Mouse (Mus musculus): ENCODE measurements at regions not wholly inside any gene's neighbourhood (a gene's known extent, or its start where the extent isn't known, plus 50 kb on each side); places are given as distances from the start of the nearest gene placed in this dataset.

GRCm38 (mm10) chr1:185049980-185050379 is 50.6 kb upstream of the Mark1 start:
- Histone ChIP-seq H3K27me3 (replicated peaks; ENCODE audit: control insufficient read depth, insufficient read depth, low read length) (no peaks in the 10 kb centered on the region), H3K4me1 (ENCODE audit: control insufficient read depth, insufficient read depth, low read length) (no peaks in the 10 kb centered on the region), H3K4me3 (ENCODE audit: insufficient read depth, low read depth, low read length) (no peak overlapping the region), H3K36me3 (ENCODE audit: control insufficient read depth, insufficient read depth, low read length) (no peaks in the 10 kb centered on the region), H3K27ac (ENCODE audit: insufficient read depth, low read depth, low read length) (no peak overlapping the region)
- 87% methylated on average over 2 of the region's 2 CpGs for WGBS
- TF ChIP-seq POLR2A (IDR thresholded peaks at IDR 0.05; ENCODE audit: low read depth, low read length) (no peak), CTCF (conservative IDR thresholded peaks at IDR 0.05; ENCODE audit: insufficient read depth, insufficient read length, low read depth, low read length) (no peak)
- DNase-seq, result no peak

Data from kidney, adult 2 months (tissue).